Mouse (Mus musculus) neural tube, embryonic 15.5 days (tissue): ENCODE data around the gene Stxbp4. TPM values are rescaled to one million over a fixed set of nuclear protein-coding genes. Genes with fewer than 3 reads are reported as not detected.

Experiments used
- ATAC-seq: fragments of 200-750 bp; cut with Nextera tagmentation; 2 replicates; pipeline ENCODE4 v1.8.0; 2017; ENCODE audit warnings: mild to moderate bottlenecking, moderate TSS enrichment, moderate library complexity; ENCODE audit not compliant: low FRiP score
- H3K27ac ChIP-seq: fragments of 300-500 bp; sonication (generic); replicated peaks from 2 replicates; pipeline ENCODE4 v1.5.1; 2015; ENCODE audit warnings: mild to moderate bottlenecking, inconsistent platforms
- H3K27me3 ChIP-seq: fragments of 300-500 bp; sonication (generic); replicated peaks from 2 replicates; pipeline ENCODE4 v1.6.1; 2015; ENCODE audit warnings: inconsistent platforms
- H3K36me3 ChIP-seq: fragments of 300-500 bp; sonication (generic); 2 replicates; pipeline ENCODE4 v1.6.1; 2015; ENCODE audit warnings: inconsistent platforms
- H3K4me1 ChIP-seq: fragments of 300-500 bp; sonication (generic); 2 replicates; pipeline ENCODE4 v1.6.1; 2015; ENCODE audit warnings: inconsistent platforms
- H3K4me2 ChIP-seq: fragments of 300-500 bp; sonication (generic); 2 replicates; pipeline ENCODE4 v1.6.1; 2015; ENCODE audit warnings: inconsistent platforms, mild to moderate bottlenecking, moderate library complexity
- H3K4me3 ChIP-seq: fragments of 300-500 bp; sonication (generic); replicated peaks from 2 replicates; pipeline ENCODE4 v1.5.1; 2015; ENCODE audit warnings: mild to moderate bottlenecking, inconsistent platforms
- H3K9ac ChIP-seq: fragments of 300-500 bp; sonication (generic); replicated peaks from 2 replicates; pipeline ENCODE4 v1.6.1; 2015; ENCODE audit warnings: mild to moderate bottlenecking, inconsistent platforms
- H3K9me3 ChIP-seq: fragments of 300-500 bp; sonication (generic); replicated peaks from 2 replicates; pipeline ENCODE4 v1.6.1; 2016; ENCODE audit warnings: inconsistent platforms
- WGBS: fragments of 180-500 bp; shearing (Covaris S2); methylation state at CpG from one replicate; pipeline ENCODE4 v1.1.7; 2015; ENCODE audit warnings: mixed read lengths; 5-methylcytosine and 5-hydroxymethylcytosine counted together
- polyA plus RNA-seq: library from polyadenylated mRNA; unstranded; fragments of >200 nt; fragmentation: Nextera tagmentation; extraction: Ambion mirVana; gene quantifications from 2 replicates; pipeline ENCODE4 v1.2.1, GENCODE M21; 2015

Stxbp4 gene
- polyA plus RNA-seq, 1 experiment from 2014 or later, result 15.9 TPM

DNA sequence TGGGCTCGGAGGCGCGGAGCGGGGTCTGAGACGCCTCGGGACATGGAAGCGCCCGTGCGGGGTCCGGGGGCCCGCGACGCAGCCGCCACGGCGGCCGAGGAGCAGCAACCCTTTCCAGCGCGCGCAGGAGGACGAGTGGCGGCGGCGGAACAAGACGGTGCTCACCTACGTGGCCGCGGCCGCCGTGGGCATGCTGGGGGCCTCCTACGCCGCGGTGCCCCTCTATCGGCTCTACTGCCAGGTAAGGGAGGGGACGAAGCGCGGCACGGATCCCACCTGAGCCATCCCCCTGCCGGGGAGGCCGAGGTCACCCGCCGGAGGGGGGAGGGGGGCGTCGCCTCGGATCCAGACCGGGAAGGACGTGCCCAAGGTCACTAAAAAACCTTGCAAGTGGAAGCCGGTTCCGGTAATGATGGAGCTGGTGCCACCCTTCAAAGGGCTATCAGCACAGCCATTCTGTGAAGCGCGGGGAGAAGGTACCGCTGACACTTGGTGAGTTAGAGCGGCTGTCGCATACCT, 487 bp upstream of the Stxbp4 start:
- H3K27me3 ChIP-seq, result no peaks in the 10 kb centered on the region
- H3K4me3 ChIP-seq, result peak overlapping the region; percentile 97
- peak overlapping the region; percentile 97 for H3K27ac ChIP-seq
- H3K9me3 ChIP-seq, result no peaks in the 10 kb centered on the region
- ATAC-seq, result peak; percentile 75
- peak overlapping the region; percentile 56 for H3K4me2 ChIP-seq
- WGBS, result 0% methylated on average over 51 of the region's 54 CpGs
- H3K36me3 ChIP-seq, result 0 out of 2 replicates have a peak, but pooled peaks cover 6% of the 10 kb centered on the region
- peak overlapping the region; percentile 99 for H3K9ac ChIP-seq
- peaks cover 25% of the 10 kb centered on the region for H3K4me1 ChIP-seq

DNA sequence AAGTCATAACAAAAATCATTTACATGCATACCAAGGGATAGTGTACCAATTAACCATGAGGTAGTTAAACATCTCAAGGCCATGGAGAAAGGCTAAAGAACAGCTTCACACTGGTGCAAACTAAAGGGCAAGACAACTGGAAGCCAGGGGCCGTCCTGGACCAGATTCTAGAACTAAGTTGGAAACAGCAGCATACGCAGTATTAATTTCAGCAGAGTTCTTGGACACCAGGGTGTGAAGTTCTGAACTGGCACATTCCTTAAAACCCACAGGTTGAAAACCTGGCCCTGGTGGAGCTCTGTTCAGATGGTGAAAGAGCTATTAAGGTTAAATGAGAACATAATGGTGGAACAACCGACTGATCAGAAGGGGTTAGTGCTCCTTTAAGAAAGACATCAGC, 3.2 kb downstream of the Stxbp4 start:
- H3K27ac ChIP-seq, result no peak overlapping the region
- H3K4me3 ChIP-seq, result no peak overlapping the region
- H3K27me3 ChIP-seq, result no peaks in the 10 kb centered on the region
- peaks cover 13% of the 10 kb centered on the region for H3K4me1 ChIP-seq
- no peak overlapping the region for H3K4me2 ChIP-seq
- no peak overlapping the region for H3K9ac ChIP-seq
- no peak for ATAC-seq
- whole genome bisulfite sequencing, result 92% methylated on average over 3 of the region's 3 CpGs
- no peaks in the 10 kb centered on the region for H3K36me3 ChIP-seq
- no peaks in the 10 kb centered on the region for H3K9me3 ChIP-seq

GRCm38 (mm10) chr11:90632480-90632879, 5.4 kb downstream of the Stxbp4 start:
- no peak for ATAC-seq
- Histone ChIP-seq H3K4me3 (no peak overlapping the region), H3K4me1 (peaks cover 11% of the 10 kb centered on the region), H3K27me3 (no peaks in the 10 kb centered on the region), H3K36me3 (no peaks in the 10 kb centered on the region), H3K9ac (no peak overlapping the region), H3K27ac (no peak overlapping the region), H3K9me3 (no peaks in the 10 kb centered on the region), H3K4me2 (no peak overlapping the region)
- 79% methylated on average over 2 of the region's 2 CpGs for WGBS

DNA sequence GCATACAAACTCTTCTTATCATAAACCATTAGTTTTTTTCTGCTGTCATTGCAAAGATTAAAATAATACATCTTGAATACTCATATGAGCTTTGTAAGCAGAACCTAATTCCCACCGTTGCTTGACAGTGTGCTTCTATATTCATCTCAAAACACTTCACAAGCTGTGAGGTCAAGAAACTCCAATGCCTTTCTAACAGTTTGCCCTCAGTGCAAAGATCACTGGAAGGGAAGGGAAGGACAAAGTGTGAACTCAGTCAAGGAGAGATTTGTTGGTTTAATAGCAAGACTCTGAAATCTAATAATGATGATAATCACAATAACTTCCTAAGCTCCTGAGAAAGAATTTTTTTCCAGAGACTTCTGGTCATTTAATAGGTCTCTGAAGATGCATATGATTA, 10.1 kb downstream of the Stxbp4 start:
- Histone ChIP-seq H3K4me1 (peaks cover 2% of the 10 kb centered on the region; the same call in 1 of the 2 replicates), H3K27me3 (no peaks in the 10 kb centered on the region), H3K9ac (no peak overlapping the region), H3K4me2 (no peak overlapping the region), H3K9me3 (no peaks in the 10 kb centered on the region), H3K36me3 (no peaks in the 10 kb centered on the region), H3K27ac (no peak overlapping the region), H3K4me3 (no peak overlapping the region)
- whole genome bisulfite sequencing, result 82% methylated on average over 1 of the region's 1 CpGs
- ATAC-seq, result no peak

DNA sequence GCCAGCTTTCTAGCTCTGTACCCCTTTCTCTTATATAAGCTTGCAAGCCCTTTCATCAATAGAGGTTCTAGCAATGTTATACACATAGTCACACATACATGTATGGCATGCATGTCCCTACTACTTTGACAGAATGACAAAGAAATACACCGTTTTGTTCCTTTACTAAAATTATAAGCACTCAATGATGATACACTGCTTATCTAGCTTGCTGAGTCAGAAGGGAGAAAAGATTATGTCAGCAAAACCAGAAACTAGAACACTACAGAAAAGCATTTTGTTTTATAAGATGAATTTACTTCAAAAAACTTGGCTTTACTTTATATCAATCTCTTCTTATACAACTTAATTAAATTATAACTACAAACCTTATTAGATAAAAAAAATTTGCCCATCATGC, 12.7 kb downstream of the Stxbp4 start:
- Histone ChIP-seq H3K9me3 (no peaks in the 10 kb centered on the region), H3K27ac (no peak overlapping the region), H3K27me3 (no peaks in the 10 kb centered on the region), H3K4me3 (no peak overlapping the region), H3K9ac (no peak overlapping the region), H3K4me2 (no peak overlapping the region), H3K4me1 (peaks cover 10% of the 10 kb centered on the region), H3K36me3 (no peaks in the 10 kb centered on the region)
- 79% methylated on average over 1 of the region's 1 CpGs for WGBS
- no peak for ATAC-seq

DNA sequence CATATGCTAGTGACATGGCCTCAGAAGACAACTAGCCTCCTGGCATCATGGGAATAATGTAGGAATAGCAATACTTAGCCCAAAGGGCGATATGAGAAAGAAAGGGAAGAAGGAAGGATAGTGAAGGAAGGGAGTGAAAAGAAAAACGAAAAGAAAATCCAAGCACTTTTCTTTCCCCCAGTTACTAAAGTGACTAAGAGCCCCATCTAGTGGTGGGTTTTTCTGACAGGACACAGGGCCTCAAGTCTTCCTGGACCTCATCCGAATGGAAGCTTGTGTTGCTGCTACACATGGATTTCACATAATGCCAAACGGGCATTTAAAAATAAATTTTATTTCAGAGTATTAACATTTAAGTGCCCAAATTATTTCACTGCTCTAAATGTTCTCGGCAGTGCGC, 14.4 kb downstream of the Stxbp4 start:
- peaks cover 10% of the 10 kb centered on the region for H3K4me1 ChIP-seq
- H3K36me3 ChIP-seq, result no peaks in the 10 kb centered on the region
- H3K4me2 ChIP-seq, result no peak overlapping the region
- no peak for ATAC-seq
- H3K27ac ChIP-seq, result no peak overlapping the region
- no peak overlapping the region for H3K9ac ChIP-seq
- H3K4me3 ChIP-seq, result no peak overlapping the region
- no peaks in the 10 kb centered on the region for H3K9me3 ChIP-seq
- 54% methylated on average over 6 of the region's 6 CpGs for WGBS
- no peaks in the 10 kb centered on the region for H3K27me3 ChIP-seq

DNA sequence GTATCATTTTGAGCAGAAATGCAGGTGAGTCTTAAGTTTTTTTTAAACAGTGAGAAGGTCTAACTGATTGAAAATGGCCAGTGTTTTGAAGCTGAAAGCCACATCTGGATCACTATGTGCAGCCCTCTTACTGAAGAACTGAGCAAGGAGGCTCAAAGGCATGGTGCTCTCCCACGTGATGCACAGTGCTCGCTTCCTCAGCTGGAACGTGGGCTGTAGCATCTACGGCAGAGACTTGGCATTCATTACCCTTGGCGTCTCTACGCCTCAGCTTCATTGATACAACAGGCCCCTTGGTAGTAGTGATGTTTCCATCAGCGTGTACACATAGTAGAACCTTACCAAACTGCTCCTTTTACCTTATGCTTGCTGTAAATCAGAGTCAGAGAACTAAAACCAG, 15.4 kb downstream of the Stxbp4 start:
- Histone ChIP-seq H3K9me3 (no peaks in the 10 kb centered on the region), H3K27me3 (no peaks in the 10 kb centered on the region), H3K9ac (no peak overlapping the region), H3K27ac (peak overlapping the region; percentile 56), H3K36me3 (no peaks in the 10 kb centered on the region), H3K4me1 (peaks cover 10% of the 10 kb centered on the region), H3K4me3 (no peak overlapping the region), H3K4me2 (no peak overlapping the region)
- WGBS, result 71% methylated on average over 7 of the region's 7 CpGs
- peak; percentile 74 for ATAC-seq

- H3K27ac ChIP-seq, result peak overlapping the region; percentile 56
- no peak overlapping the region for H3K9ac ChIP-seq
- no peaks in the 10 kb centered on the region for H3K9me3 ChIP-seq
- WGBS, result 50% methylated on average over 12 of the region's 12 CpGs
- H3K27me3 ChIP-seq, result no peaks in the 10 kb centered on the region
- peaks cover 10% of the 10 kb centered on the region for H3K4me1 ChIP-seq
- no peaks in the 10 kb centered on the region for H3K36me3 ChIP-seq
- H3K4me2 ChIP-seq, result no peak overlapping the region
- no peak overlapping the region for H3K4me3 ChIP-seq
- ATAC-seq, result peak; percentile 63
These were observed 15.8 kb downstream of the Stxbp4 start for GRCm38 (mm10) chr11:90622044-90622443.

DNA sequence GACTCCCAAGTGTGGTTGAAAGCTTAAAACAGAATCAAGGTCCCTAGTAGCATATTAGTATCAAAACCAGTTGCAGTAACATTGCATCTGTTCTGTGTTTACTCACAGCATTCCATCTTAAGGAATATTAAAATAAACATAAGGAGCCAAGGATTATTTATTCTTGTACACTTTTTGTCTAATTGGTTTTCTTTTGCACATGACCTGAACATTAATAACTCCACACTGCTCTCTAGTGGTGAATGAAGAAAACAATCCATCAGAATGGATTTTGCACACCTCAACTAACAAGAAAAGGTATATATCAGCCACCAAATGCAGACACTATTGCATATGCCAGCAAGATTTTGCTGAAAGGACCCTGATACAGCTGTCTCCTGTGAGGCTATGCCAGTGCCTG, 21.5 kb downstream of the Stxbp4 start:
- H3K9me3 ChIP-seq, result no peaks in the 10 kb centered on the region
- H3K4me3 ChIP-seq, result no peak overlapping the region
- no peak for ATAC-seq

DNA sequence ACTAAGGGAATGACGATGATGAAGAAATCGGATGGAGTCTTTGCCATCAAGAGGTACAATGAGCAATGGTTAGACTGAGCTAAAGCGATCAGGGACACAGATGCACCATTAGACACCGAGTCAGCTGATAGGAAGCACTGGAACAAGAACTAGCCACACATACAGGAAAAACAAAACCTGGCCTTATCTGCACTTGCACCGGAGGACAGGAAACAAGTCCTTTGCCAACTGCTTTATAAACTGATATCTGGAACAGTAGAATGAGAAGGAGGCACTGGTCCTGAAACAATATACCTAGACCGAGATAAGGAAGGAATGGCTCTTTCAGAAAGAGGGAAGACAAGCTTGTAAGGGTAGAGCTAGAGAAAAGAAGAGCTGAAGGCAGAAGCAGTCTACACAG, 23.1 kb downstream of the Stxbp4 start:
- Histone ChIP-seq H3K4me2 (no peak overlapping the region), H3K27me3 (no peaks in the 10 kb centered on the region), H3K9me3 (no peaks in the 10 kb centered on the region), H3K4me3 (no peak overlapping the region), H3K4me1 (no peaks in the 10 kb centered on the region), H3K9ac (no peak overlapping the region), H3K27ac (no peak overlapping the region), H3K36me3 (no peaks in the 10 kb centered on the region)
- ATAC-seq, result no peak
- WGBS, result 93% methylated on average over 6 of the region's 6 CpGs

More for the DNA sequence above, 21.5 kb downstream of the Stxbp4 start:
- no peaks in the 10 kb centered on the region for H3K27me3 ChIP-seq
- no peak overlapping the region for H3K27ac ChIP-seq
- H3K4me1 ChIP-seq, result no peaks in the 10 kb centered on the region
- H3K36me3 ChIP-seq, result no peaks in the 10 kb centered on the region
- H3K4me2 ChIP-seq, result no peak overlapping the region
- no peak overlapping the region for H3K9ac ChIP-seq

- Histone ChIP-seq H3K4me3 (no peak overlapping the region), H3K9ac (no peak overlapping the region), H3K27ac (no peak overlapping the region), H3K4me1 (no peaks in the 10 kb centered on the region), H3K4me2 (no peak overlapping the region), H3K27me3 (no peaks in the 10 kb centered on the region), H3K36me3 (0 out of 2 replicates have a peak, but pooled peaks cover 3% of the 10 kb centered on the region), H3K9me3 (no peaks in the 10 kb centered on the region)
- ATAC-seq, result no peak
These were observed 25.8 kb downstream of the Stxbp4 start for GRCm38 (mm10) chr11:90612118-90612517.

DNA sequence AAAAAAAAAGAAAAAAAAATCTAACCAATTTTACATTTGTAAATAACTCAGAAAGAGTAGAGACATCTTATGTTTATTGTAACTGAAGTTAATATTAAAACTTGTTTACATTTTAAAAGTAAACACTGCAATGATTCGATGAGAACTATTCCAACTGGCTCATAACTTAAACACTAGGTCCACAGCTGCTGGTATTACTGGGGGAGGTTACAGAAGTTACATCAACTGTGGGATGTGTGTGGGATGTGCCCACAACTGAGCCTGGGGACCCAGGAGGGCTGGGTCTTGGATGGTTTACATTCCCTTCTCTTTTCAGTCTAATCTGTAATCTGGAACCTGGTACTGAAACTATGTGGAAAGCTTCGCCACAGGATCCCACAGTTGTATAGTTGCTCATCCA, 34.8 kb downstream of the Stxbp4 start:
- 95% methylated on average over 2 of the region's 2 CpGs for WGBS
- no peak for ATAC-seq

GRCm38 (mm10) chr11:90595826-90596225, 42.1 kb downstream of the Stxbp4 start:
- Histone ChIP-seq H3K36me3 (peaks cover 9% of the 10 kb centered on the region), H3K4me2 (no peak overlapping the region), H3K27ac (no peak overlapping the region), H3K4me1 (no peaks in the 10 kb centered on the region), H3K27me3 (no peaks in the 10 kb centered on the region), H3K4me3 (no peak overlapping the region), H3K9ac (no peak overlapping the region), H3K9me3 (no peaks in the 10 kb centered on the region)
- WGBS, result 80% methylated on average over 1 of the region's 1 CpGs
- ATAC-seq, result no peak

More for the DNA sequence above, 34.8 kb downstream of the Stxbp4 start:
- H3K36me3 ChIP-seq, result peaks cover 8% of the 10 kb centered on the region
- H3K4me1 ChIP-seq, result no peaks in the 10 kb centered on the region
- no peak overlapping the region for H3K4me2 ChIP-seq
- H3K27ac ChIP-seq, result no peak overlapping the region
- no peak overlapping the region for H3K9ac ChIP-seq
- H3K27me3 ChIP-seq, result no peaks in the 10 kb centered on the region
- H3K9me3 ChIP-seq, result no peaks in the 10 kb centered on the region
- H3K4me3 ChIP-seq, result no peak overlapping the region
